Mouse (Mus musculus): Measurements from ENCODE around the gene Rab44.

- TF ChIP-seq CTCF (IDR thresholded peaks at IDR 0.05; ENCODE audit: low read depth) (no peak), EP300 (IDR thresholded peaks at IDR 0.05; ENCODE audit: low read depth) (no peak)
Measured at GRCm38 (mm10) chr17:29141577-29141976, 27.6 kb downstream of the Rab44 start.
